Mouse (Mus musculus) heart, embryonic 14.5 days (tissue): Measurements from ENCODE around the gene Nup37. TPM values are rescaled to one million over a fixed set of nuclear protein-coding genes. Genes with fewer than 3 reads are reported as not detected.

Experiments used
- ATAC-seq: fragments of 200-750 bp; cut with Nextera tagmentation; 2 replicates; pipeline ENCODE4 v1.8.0; 2017; ENCODE audit warnings: low read depth, moderate TSS enrichment; ENCODE audit not compliant: insufficient number of reproducible peaks, insufficient read depth, low FRiP score
- H3K27ac ChIP-seq, 2 experiments: fragments of 200-500 bp in 1 of 2; fragments of 300-500 bp in 1 of 2; sonication (generic) in 1 of 2; replicated peaks in 1 of 2; 2 replicates each; pipeline ENCODE4 v1.5.1; 2012 to 2014; ENCODE audit warnings: low read depth in 2 of 2, low read length in 2 of 2, control low read depth in 1 of 2, mild to moderate bottlenecking in 1 of 2, mixed read lengths in 1 of 2; ENCODE audit not compliant: control insufficient read depth in 1 of 2, insufficient read depth in 1 of 2
- H3K27me3 ChIP-seq: fragments of 300-500 bp; sonication (generic); 2 replicates; pipeline ENCODE4 v1.6.1; 2014; ENCODE audit warnings: mild to moderate bottlenecking, low read length, control low read depth; ENCODE audit not compliant: control insufficient read depth, insufficient read depth
- H3K36me3 ChIP-seq: fragments of 300-500 bp; sonication (generic); 2 replicates; pipeline ENCODE4 v1.6.1; 2014; ENCODE audit warnings: mild to moderate bottlenecking, control low read depth, low read length, mixed read lengths; ENCODE audit not compliant: control insufficient read depth, insufficient read depth
- H3K4me1 ChIP-seq, 2 experiments: fragments of 200-500 bp in 1 of 2; fragments of 300-500 bp in 1 of 2; sonication (generic) in 1 of 2; 2 replicates each; pipeline ENCODE4 v1.6.1; 2012 to 2014; ENCODE audit warnings: low read length in 2 of 2, control low read depth in 1 of 2, mixed read lengths in 1 of 2; ENCODE audit not compliant: control insufficient read depth in 2 of 2, insufficient read depth in 2 of 2
- H3K4me2 ChIP-seq: fragments of 300-500 bp; sonication (generic); 2 replicates; pipeline ENCODE4 v1.6.1; 2014; ENCODE audit warnings: mild to moderate bottlenecking, low read length
- H3K4me3 ChIP-seq, 2 experiments: fragments of 200-500 bp in 1 of 2; fragments of 300-500 bp in 1 of 2; sonication (generic) in 1 of 2; 2 replicates each; pipeline ENCODE4 v1.5.1; 2012 to 2014; ENCODE audit warnings: low read length in 2 of 2, mild to moderate bottlenecking in 2 of 2, control low read depth in 1 of 2, low read depth in 1 of 2, moderate library complexity in 1 of 2; ENCODE audit not compliant: control insufficient read depth in 1 of 2, insufficient read depth in 1 of 2
- H3K9ac ChIP-seq: fragments of 300-500 bp; sonication (generic); 2 replicates; pipeline ENCODE4 v1.6.1; 2014; ENCODE audit warnings: mild to moderate bottlenecking, low read length
- H3K9me3 ChIP-seq: fragments of 300-500 bp; sonication (generic); 2 replicates; pipeline ENCODE4 v1.6.1; 2016; ENCODE audit warnings: low read length, control low read depth; ENCODE audit not compliant: control insufficient read depth
- WGBS: fragments of 180-500 bp; shearing (Covaris S2); extraction: QIAGEN DNeasy Blood & Tissue Kit; methylation state at CpG from one replicate; pipeline ENCODE4 v1.1.7; 2014; 5-methylcytosine and 5-hydroxymethylcytosine counted together
- polyA plus RNA-seq: library from polyadenylated mRNA; unstranded; fragments of >200 nt; fragmentation: Nextera tagmentation; extraction: Ambion mirVana; gene quantifications from 2 replicates; pipeline ENCODE4 v1.2.1, GENCODE M21; 2014

Gene Nup37
- polyA plus RNA-seq, 1 experiment from 2014 or later: 39.7 TPM

- ATAC-seq: no peak
- 76% methylated on average over 13 of the region's 13 CpGs for WGBS
Observed at GRCm38 (mm10) chr10:88201650-88202049, 54.9 kb downstream of the Nup37 start.

GRCm38 (mm10) chr10:88202581-88202980 lies 55.8 kb downstream of the Nup37 start:
- Histone ChIP-seq H3K27me3 (no peaks in the 10 kb centered on the region), H3K4me3 (no peak overlapping the region), H3K9me3 (no peaks in the 10 kb centered on the region), H3K9ac (no peak overlapping the region), H3K4me1 (peaks cover 0 to 5% of the 10 kb centered on the region in 2 experiments; a peak in 2 of 4 replicates), H3K27ac (no peak overlapping the region), H3K4me2 (no peak overlapping the region), H3K36me3 (peaks cover 6% of the 10 kb centered on the region; the same call in 1 of the 2 replicates)
- WGBS: 88% methylated on average over 8 of the region's 8 CpGs
- no peak for ATAC-seq

More at GRCm38 (mm10) chr10:88201650-88202049, 54.9 kb downstream of the Nup37 start:
- Histone ChIP-seq H3K4me3 (peak overlapping the region; percentile 61 to 96), H3K9ac (peak overlapping the region; percentile 80), H3K27me3 (no peaks in the 10 kb centered on the region), H3K9me3 (no peaks in the 10 kb centered on the region), H3K4me1 (peaks cover 0 to 5% of the 10 kb centered on the region in 2 experiments; a peak in 2 of 4 replicates), H3K27ac (no peak overlapping the region), H3K4me2 (peak overlapping the region; percentile 68), H3K36me3 (peaks cover 6% of the 10 kb centered on the region; the same call in 1 of the 2 replicates)

DNA sequence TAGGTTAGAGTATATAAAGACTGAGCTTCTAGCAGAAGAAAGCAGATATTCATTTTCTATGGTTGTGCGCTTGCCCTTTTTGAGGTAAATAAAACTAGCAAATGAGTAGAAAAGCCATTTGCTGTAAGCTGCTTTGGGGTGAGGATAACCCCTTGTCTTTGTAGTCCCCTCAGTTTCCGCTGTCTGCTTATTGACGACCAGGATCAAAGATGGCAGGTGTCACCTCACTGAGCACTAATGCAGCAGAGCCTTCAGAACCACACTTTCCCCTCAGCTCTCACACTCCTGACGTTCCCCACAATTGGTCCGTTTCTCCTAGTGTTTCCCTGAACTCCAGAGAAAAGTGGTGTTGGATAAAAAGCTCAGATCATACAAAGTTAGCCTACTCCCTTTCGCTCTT lies 56.4 kb downstream of the Nup37 start:
- no peak overlapping the region for H3K9ac ChIP-seq
- H3K27me3 ChIP-seq: no peaks in the 10 kb centered on the region
- no peak for ATAC-seq
- H3K36me3 ChIP-seq: peaks cover 6% of the 10 kb centered on the region; the same call in 1 of the 2 replicates
- no peaks in the 10 kb centered on the region for H3K9me3 ChIP-seq
- no peak overlapping the region for H3K4me2 ChIP-seq
- WGBS: 92% methylated on average over 6 of the region's 6 CpGs
- peaks cover 0 to 5% of the 10 kb centered on the region in 2 experiments; a peak in 2 of 4 replicates for H3K4me1 ChIP-seq
- H3K4me3 ChIP-seq: no peak overlapping the region
- no peak overlapping the region for H3K27ac ChIP-seq

GRCm38 (mm10) chr10:88212644-88213043 lies 65.9 kb downstream of the Nup37 start:
- Histone ChIP-seq H3K4me1 (no peaks in the 10 kb centered on the region), H3K9me3 (no peaks in the 10 kb centered on the region)
- no peak for ATAC-seq

GRCm38 (mm10) chr10:88214800-88215514 lies 68.2 kb downstream of the Nup37 start:
- 91% methylated on average over 20 of the region's 20 CpGs for WGBS
- no peak overlapping the region for H3K4me2 ChIP-seq
- peaks cover 42% of the 10 kb centered on the region for H3K36me3 ChIP-seq
- no peak overlapping the region for H3K4me3 ChIP-seq
- no peaks in the 10 kb centered on the region for H3K4me1 ChIP-seq
- no peaks in the 10 kb centered on the region for H3K27me3 ChIP-seq
- H3K27ac ChIP-seq: no peak overlapping the region
- no peak overlapping the region for H3K9ac ChIP-seq
- no peak for ATAC-seq
- no peaks in the 10 kb centered on the region for H3K9me3 ChIP-seq

More at GRCm38 (mm10) chr10:88212644-88213043, 65.9 kb downstream of the Nup37 start:
- H3K27ac ChIP-seq: no peak overlapping the region
- H3K4me2 ChIP-seq: no peak overlapping the region
- H3K27me3 ChIP-seq: no peaks in the 10 kb centered on the region
- no peak overlapping the region for H3K9ac ChIP-seq
- H3K36me3 ChIP-seq: peaks cover 26% of the 10 kb centered on the region
- WGBS: 81% methylated on average over 5 of the region's 5 CpGs
- H3K4me3 ChIP-seq: no peak overlapping the region

DNA sequence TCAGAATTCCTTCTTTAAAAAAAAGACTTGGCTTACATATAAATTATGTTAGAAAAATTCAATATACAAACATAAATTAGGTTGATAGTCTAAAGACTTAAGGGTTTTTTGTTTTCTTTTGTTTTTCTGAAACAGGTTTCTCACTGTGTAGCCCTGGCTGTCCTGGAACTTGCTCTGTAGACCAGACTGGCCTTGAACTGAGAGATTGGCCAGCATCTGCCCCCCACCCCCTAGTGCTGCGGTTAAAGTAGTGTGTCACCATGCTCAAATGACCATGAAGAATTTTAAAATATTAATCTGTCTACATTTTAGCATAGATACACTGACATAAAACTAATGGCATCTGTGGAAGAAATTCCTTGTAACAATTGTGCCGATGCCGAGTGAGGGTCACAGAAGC lies 71.4 kb downstream of the Nup37 start:
- WGBS: 96% methylated on average over 3 of the region's 3 CpGs
- H3K9me3 ChIP-seq: no peaks in the 10 kb centered on the region
- H3K27me3 ChIP-seq: no peaks in the 10 kb centered on the region
- H3K36me3 ChIP-seq: peaks cover 45% of the 10 kb centered on the region
- H3K4me2 ChIP-seq: no peak overlapping the region
- no peak overlapping the region for H3K9ac ChIP-seq
- no peak overlapping the region for H3K27ac ChIP-seq
- no peaks in the 10 kb centered on the region for H3K4me1 ChIP-seq
- ATAC-seq: no peak
- H3K4me3 ChIP-seq: no peak overlapping the region

- Histone ChIP-seq H3K27me3 (no peaks in the 10 kb centered on the region), H3K36me3 (peaks cover 36% of the 10 kb centered on the region), H3K4me1 (no peaks in the 10 kb centered on the region), H3K4me2 (no peak overlapping the region), H3K9me3 (no peaks in the 10 kb centered on the region), H3K4me3 (no peak overlapping the region), H3K9ac (no peak overlapping the region), H3K27ac (no peak overlapping the region)
- 89% methylated on average over 5 of the region's 5 CpGs for WGBS
- no peak for ATAC-seq
Observed at GRCm38 (mm10) chr10:88221718-88222117, 74.9 kb downstream of the Nup37 start.
